Mouse (Mus musculus): ENCODE measurements around the gene Gtsf1. TPM values are rescaled to one million over a fixed set of nuclear protein-coding genes. Genes with fewer than 3 reads are reported as not detected.

The Gtsf1 gene
- polyA plus RNA-seq, 1 experiment from 2014 or later: 0.33 TPM

DNA sequence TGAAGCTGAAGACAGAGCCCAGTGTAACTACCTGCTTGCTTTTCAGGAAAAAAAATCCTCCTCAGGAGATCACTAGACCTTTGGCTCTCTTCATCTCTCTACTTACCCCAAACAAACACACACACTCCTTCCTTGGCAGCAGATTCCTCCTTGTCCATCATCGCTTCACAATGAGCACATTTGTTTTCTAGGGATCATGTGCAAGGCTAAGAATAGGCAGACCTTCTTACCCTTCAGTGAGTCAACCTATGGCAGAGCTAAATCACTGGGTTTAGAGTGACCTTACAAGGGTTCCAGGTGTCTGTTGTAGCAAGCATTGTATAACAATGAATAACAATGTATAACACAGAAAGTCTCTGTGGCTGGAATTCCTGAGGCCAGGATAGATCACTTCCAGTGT lies 58.5 kb downstream of the Gtsf1 start:
- DNase-seq: no peak
- H3K36me3 ChIP-seq (ENCODE audit: control insufficient read depth, insufficient read depth, low read length): no peaks in the 10 kb centered on the region
- H3K4me3 ChIP-seq (replicated peaks; ENCODE audit: low read depth, low read length): no peak overlapping the region
- H3K9me3 ChIP-seq (ENCODE audit: control insufficient read depth, low read length): no peaks in the 10 kb centered on the region
- 87% methylated on average over 1 of the region's 1 CpGs for WGBS
- H3K9ac ChIP-seq (replicated peaks; ENCODE audit: low read length): no peak overlapping the region
- no peaks in the 10 kb centered on the region for H3K27me3 ChIP-seq (ENCODE audit: control insufficient read depth, insufficient read depth, low read length)
- H3K4me2 ChIP-seq (ENCODE audit: low read length): no peak overlapping the region
- H3K27ac ChIP-seq (replicated peaks; ENCODE audit: low read depth, low read length): no peak overlapping the region
- no peak for ATAC-seq (ENCODE audit: low FRiP score, low TSS enrichment)
- H3K4me1 ChIP-seq (ENCODE audit: control insufficient read depth, insufficient read depth, low read length): no peaks in the 10 kb centered on the region

GRCm38 (mm10) chr15:103371208-103371607 lies 59.1 kb downstream of the Gtsf1 start:
- ATAC-seq (ENCODE audit: low FRiP score, low TSS enrichment): no peak
- 35% methylated on average over 2 of the region's 2 CpGs for WGBS

GRCm38 (mm10) chr15:103370462-103370861 lies 59.8 kb downstream of the Gtsf1 start:
- Histone ChIP-seq H3K9ac (replicated peaks; ENCODE audit: low read length) (no peak overlapping the region), H3K27ac (replicated peaks; ENCODE audit: low read depth, low read length) (no peak overlapping the region), H3K36me3 (ENCODE audit: control insufficient read depth, insufficient read depth, low read length) (no peaks in the 10 kb centered on the region), H3K4me2 (ENCODE audit: low read length) (no peak overlapping the region), H3K27me3 (ENCODE audit: control insufficient read depth, insufficient read depth, low read length) (0 out of 2 replicates have a peak, but pooled peaks cover 4% of the 10 kb centered on the region), H3K4me1 (ENCODE audit: control insufficient read depth, insufficient read depth, low read length) (peaks cover 12% of the 10 kb centered on the region), H3K4me3 (replicated peaks; ENCODE audit: low read depth, low read length) (no peak overlapping the region), H3K9me3 (ENCODE audit: control insufficient read depth, low read length) (no peaks in the 10 kb centered on the region)
- ATAC-seq (ENCODE audit: low FRiP score, low TSS enrichment) (no peak), DNase-seq (no peak)
- 65% methylated on average over 4 of the region's 4 CpGs for WGBS

More at GRCm38 (mm10) chr15:103371208-103371607, 59.1 kb downstream of the Gtsf1 start:
- Histone ChIP-seq H3K27ac (replicated peaks; ENCODE audit: low read depth, low read length) (no peak overlapping the region), H3K4me1 (ENCODE audit: control insufficient read depth, insufficient read depth, low read length) (peaks cover 4% of the 10 kb centered on the region; the same call in 1 of the 2 replicates), H3K9me3 (ENCODE audit: control insufficient read depth, low read length) (no peaks in the 10 kb centered on the region), H3K4me2 (ENCODE audit: low read length) (no peak overlapping the region), H3K9ac (replicated peaks; ENCODE audit: low read length) (no peak overlapping the region), H3K36me3 (ENCODE audit: control insufficient read depth, insufficient read depth, low read length) (no peaks in the 10 kb centered on the region), H3K4me3 (replicated peaks; ENCODE audit: low read depth, low read length) (no peak overlapping the region), H3K27me3 (ENCODE audit: control insufficient read depth, insufficient read depth, low read length) (0 out of 2 replicates have a peak, but pooled peaks cover 2% of the 10 kb centered on the region)
- DNase-seq: no peak

DNA sequence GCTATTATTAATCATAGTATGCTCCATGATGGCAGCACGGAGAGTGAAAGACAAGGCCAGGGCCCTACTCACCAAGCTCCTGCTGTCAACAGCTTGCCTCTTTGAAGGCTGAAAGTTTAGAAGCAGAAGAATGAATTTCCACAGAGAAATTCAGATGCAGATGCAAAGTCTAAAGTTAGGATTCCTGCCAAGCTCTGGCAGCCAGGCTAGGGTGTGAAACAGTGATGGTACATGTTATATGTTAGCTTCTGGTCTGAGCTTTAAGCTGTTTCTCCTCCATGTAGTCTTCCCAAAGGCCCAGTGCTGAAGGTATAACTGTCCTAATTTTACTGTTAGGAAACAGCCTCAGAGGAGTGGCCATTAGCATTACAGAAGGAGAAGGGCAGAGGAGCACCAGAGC lies 61.1 kb downstream of the Gtsf1 start:
- ATAC-seq (ENCODE audit: low FRiP score, low TSS enrichment) (no peak), DNase-seq (no peak)
- Histone ChIP-seq H3K9ac (replicated peaks; ENCODE audit: low read length) (no peak overlapping the region), H3K27ac (replicated peaks; ENCODE audit: low read depth, low read length) (no peak overlapping the region), H3K4me1 (ENCODE audit: control insufficient read depth, insufficient read depth, low read length) (peaks cover 13% of the 10 kb centered on the region), H3K27me3 (ENCODE audit: control insufficient read depth, insufficient read depth, low read length) (0 out of 2 replicates have a peak, but pooled peaks cover 4% of the 10 kb centered on the region), H3K4me2 (ENCODE audit: low read length) (no peak overlapping the region), H3K36me3 (ENCODE audit: control insufficient read depth, insufficient read depth, low read length) (no peaks in the 10 kb centered on the region), H3K9me3 (ENCODE audit: control insufficient read depth, low read length) (no peaks in the 10 kb centered on the region), H3K4me3 (replicated peaks; ENCODE audit: low read depth, low read length) (no peak overlapping the region)
- WGBS: 81% methylated on average over 1 of the region's 1 CpGs

- Histone ChIP-seq H3K4me3 (replicated peaks; ENCODE audit: low read depth, low read length) (no peak overlapping the region), H3K27me3 (ENCODE audit: control insufficient read depth, insufficient read depth, low read length) (0 out of 2 replicates have a peak, but pooled peaks cover 4% of the 10 kb centered on the region), H3K9me3 (ENCODE audit: control insufficient read depth, low read length) (no peaks in the 10 kb centered on the region), H3K36me3 (ENCODE audit: control insufficient read depth, insufficient read depth, low read length) (no peaks in the 10 kb centered on the region), H3K27ac (replicated peaks; ENCODE audit: low read depth, low read length) (no peak overlapping the region), H3K4me1 (ENCODE audit: control insufficient read depth, insufficient read depth, low read length) (peaks cover 13% of the 10 kb centered on the region), H3K9ac (replicated peaks; ENCODE audit: low read length) (no peak overlapping the region), H3K4me2 (ENCODE audit: low read length) (no peak overlapping the region)
- DNase-seq (no peak), ATAC-seq (ENCODE audit: low FRiP score, low TSS enrichment) (no peak)
- WGBS: 81% methylated on average over 4 of the region's 4 CpGs
Measured at GRCm38 (mm10) chr15:103368179-103368940, 61.9 kb downstream of the Gtsf1 start.

GRCm38 (mm10) chr15:103366376-103367149 lies 63.7 kb downstream of the Gtsf1 start, which contains the start of gene Itga5:
TSS of gene Itga5 (minus strand) at chr15:103366763.
- H3K4me1 ChIP-seq (ENCODE audit: control insufficient read depth, insufficient read depth, low read length): peaks cover 13% of the 10 kb centered on the region
- DNase-seq (peak; percentile 60), ATAC-seq (ENCODE audit: low FRiP score, low TSS enrichment) (peak; percentile 53; the same call in 1 of the 2 replicates)
- peak within 1 kb of the TSS; percentile 90 for H3K4me2 ChIP-seq (ENCODE audit: low read length)
- WGBS: under 1% methylated on average over 48 of the region's 51 CpGs
- peak within 1 kb of the TSS; percentile 47 for H3K4me3 ChIP-seq (replicated peaks; ENCODE audit: low read depth, low read length)
- H3K27me3 ChIP-seq (ENCODE audit: control insufficient read depth, insufficient read depth, low read length): 0 out of 2 replicates have a peak, but pooled peaks cover 4% of the 10 kb centered on the region
- no peaks in the 10 kb centered on the region for H3K36me3 ChIP-seq (ENCODE audit: control insufficient read depth, insufficient read depth, low read length)
- no peaks in the 10 kb centered on the region for H3K9me3 ChIP-seq (ENCODE audit: control insufficient read depth, low read length)
- H3K27ac ChIP-seq (replicated peaks; ENCODE audit: low read depth, low read length): no peak within 1 kb of the TSS
- peak within 1 kb of the TSS; percentile 54 for H3K9ac ChIP-seq (replicated peaks; ENCODE audit: low read length)

GRCm38 (mm10) chr15:103365471-103366375 lies 64.5 kb downstream of the Gtsf1 start:
- Histone ChIP-seq H3K4me1 (ENCODE audit: control insufficient read depth, insufficient read depth, low read length) (peaks cover 13% of the 10 kb centered on the region), H3K27me3 (ENCODE audit: control insufficient read depth, insufficient read depth, low read length) (0 out of 2 replicates have a peak, but pooled peaks cover 4% of the 10 kb centered on the region), H3K36me3 (ENCODE audit: control insufficient read depth, insufficient read depth, low read length) (no peaks in the 10 kb centered on the region), H3K4me3 (replicated peaks; ENCODE audit: low read depth, low read length) (peak overlapping the region; percentile 47), H3K27ac (replicated peaks; ENCODE audit: low read depth, low read length) (no peak overlapping the region), H3K9me3 (ENCODE audit: control insufficient read depth, low read length) (no peaks in the 10 kb centered on the region), H3K9ac (replicated peaks; ENCODE audit: low read length) (peak overlapping the region; percentile 54), H3K4me2 (ENCODE audit: low read length) (peak overlapping the region; percentile 90)
- ATAC-seq (ENCODE audit: low FRiP score, low TSS enrichment) (peak; percentile 50), DNase-seq (peak; percentile 44)
- WGBS: under 1% methylated on average over 51 of the region's 51 CpGs

- no peak for ATAC-seq (ENCODE audit: low FRiP score, low TSS enrichment)
- H3K4me3 ChIP-seq (replicated peaks; ENCODE audit: low read depth, low read length): no peak overlapping the region
- 56% methylated on average over 4 of the region's 4 CpGs for WGBS
Measured at GRCm38 (mm10) chr15:103364761-103365160, 65.5 kb downstream of the Gtsf1 start.

More at GRCm38 (mm10) chr15:103364761-103365160, 65.5 kb downstream of the Gtsf1 start:
- Histone ChIP-seq H3K4me2 (ENCODE audit: low read length) (peak overlapping the region; percentile 90), H3K4me1 (ENCODE audit: control insufficient read depth, insufficient read depth, low read length) (peaks cover 13% of the 10 kb centered on the region), H3K27ac (replicated peaks; ENCODE audit: low read depth, low read length) (no peak overlapping the region), H3K27me3 (ENCODE audit: control insufficient read depth, insufficient read depth, low read length) (0 out of 2 replicates have a peak, but pooled peaks cover 4% of the 10 kb centered on the region), H3K36me3 (ENCODE audit: control insufficient read depth, insufficient read depth, low read length) (no peaks in the 10 kb centered on the region), H3K9ac (replicated peaks; ENCODE audit: low read length) (no peak overlapping the region), H3K9me3 (ENCODE audit: control insufficient read depth, low read length) (no peaks in the 10 kb centered on the region)
- DNase-seq: no peak

Data from midbrain, embryonic 14.5 days (tissue).